Mouse (Mus musculus): Measurements from ENCODE around the gene Mrps26.
"Not testable (repeated sequence)": the region's sequence is repeated elsewhere in the genome, so short reads cannot be mapped to it uniquely, and the experiment has no call there.

- TF ChIP-seq CTCF (conservative IDR thresholded peaks at IDR 0.05; ENCODE audit: insufficient read depth, insufficient read length, low read depth, low read length); POLR2A (IDR thresholded peaks at IDR 0.05; ENCODE audit: low read depth, low read length): not testable (repeated sequence)
Observed at GRCm38 (mm10) chr2:130576564-130576963, 13.0 kb downstream of the Mrps26 start.

Measured in kidney, adult 2 months (tissue).